Mouse (Mus musculus) hematopoietic multipotent progenitor cell, adult 10-12 weeks (in vitro differentiated cells): ENCODE results near the gene Ap5m1. TPM values are rescaled to one million over a fixed set of nuclear protein-coding genes. Genes with fewer than 3 reads are reported as not detected.

Experiments
- polyA plus RNA-seq: library from polyadenylated mRNA; stranded (reverse); fragments of >175 nt; gene quantifications from 2 replicates; pipeline ENCODE4 v1.2.3, GENCODE M21; 2012; ENCODE audit warnings: low replicate concordance

Ap5m1 gene
- polyA plus RNA-seq = 1.2 and 8.8 TPM in 2 replicates

DNA sequence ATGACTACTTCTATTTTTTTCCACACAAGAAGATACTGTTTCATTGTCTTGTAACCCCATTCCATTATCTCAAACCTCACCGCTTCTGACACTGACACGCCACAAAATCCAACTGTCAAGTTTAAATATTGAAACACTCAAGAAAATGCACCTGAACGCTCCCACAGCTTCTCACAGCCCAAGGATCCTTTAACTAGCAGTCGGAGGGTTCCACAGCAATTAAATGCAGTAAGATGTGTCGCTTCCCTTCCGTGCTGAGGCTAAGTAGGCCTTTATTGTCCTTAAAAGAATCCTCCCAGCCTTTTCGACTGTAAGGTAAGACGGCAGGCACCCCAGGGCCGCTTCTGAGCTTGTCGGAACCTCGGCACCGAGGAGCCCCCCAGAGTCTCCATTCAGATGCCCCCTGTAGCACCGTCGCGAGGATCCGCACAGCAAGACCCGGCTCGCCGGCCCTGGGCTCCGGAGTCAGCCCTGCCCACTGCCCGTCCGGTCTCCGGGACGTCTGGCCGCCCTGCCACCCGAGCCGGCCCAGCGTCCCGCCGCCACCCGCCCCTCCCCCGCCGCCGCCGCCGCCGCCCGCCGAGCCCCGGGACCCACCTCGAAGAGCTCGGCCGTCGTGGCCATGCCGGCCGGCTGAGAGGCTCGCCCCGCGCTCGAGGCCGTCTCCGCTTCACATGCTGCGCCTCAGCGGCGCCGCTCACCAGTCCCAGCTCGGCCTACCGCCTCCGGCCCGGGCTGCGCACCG lies at the start of gene Ap5m1:
Ap5m1 (plus strand) TSS at position 569 of the 745 bp plus-strand sequence.

DNA sequence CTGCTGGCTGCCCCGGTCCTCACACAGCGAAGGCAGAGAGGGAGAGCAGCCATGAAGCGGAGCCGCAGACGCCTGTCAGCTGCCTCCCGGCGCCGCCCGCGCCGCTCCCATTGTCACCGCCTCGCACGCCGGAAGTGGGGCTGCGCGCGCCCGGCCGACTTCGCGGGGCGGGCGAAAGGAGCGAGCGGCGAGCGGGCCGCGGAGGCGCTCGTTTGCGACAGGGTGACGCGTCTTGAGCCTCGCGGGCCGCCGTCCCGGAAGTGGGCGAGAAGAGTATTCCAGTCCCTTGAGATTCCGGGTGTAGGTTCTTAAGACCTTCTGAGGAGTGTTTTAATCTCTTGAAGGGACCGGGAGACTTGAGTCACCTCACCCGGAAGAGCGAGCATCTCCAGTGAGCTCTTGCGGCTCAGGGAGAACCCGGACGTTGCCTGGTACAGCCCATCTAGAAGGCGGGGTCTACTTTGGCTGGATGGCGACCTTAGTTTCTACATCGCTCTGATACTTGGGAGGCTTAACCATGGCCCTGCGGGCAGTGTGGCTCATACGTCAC lies 452 bp downstream of the Ap5m1 start, which contains the start of gene Exoc5:
Exoc5 (minus strand) TSS at position 380 of the 550 bp plus-strand sequence.

Other genes starting within 250 kb of the Ap5m1 start
- 7.5 and 7.7 TPM in 2 replicates for gene Exoc5, start 556 bp downstream of the Ap5m1 start, polyA plus RNA-seq
- gene Naa30, start 106.1 kb downstream of the Ap5m1 start, polyA plus RNA-seq = 9.6 and 18.6 TPM in 2 replicates
- gene ccdc198, start 179.4 kb downstream of the Ap5m1 start, polyA plus RNA-seq = not detected in 2 replicates